Mouse (Mus musculus): ENCODE data around the gene Sost. TPM values are rescaled to one million over a fixed set of nuclear protein-coding genes. Genes with fewer than 3 reads are reported as not detected.
A peak's percentile ranks its signal among the peaks of the same experiment; 100 is the strongest.

The Sost gene
- polyA plus RNA-seq, 1 experiment from 2014 or later, result 0.08 TPM

GRCm38 (mm10) chr11:101957476-101957875 lies 9.3 kb downstream of the Sost start:
- Histone ChIP-seq H3K4me3 (ENCODE audit: low read depth, low read length) (no peak overlapping the region), H3K4me1 (replicated peaks; ENCODE audit: control insufficient read depth, insufficient read depth) (peaks cover 8% of the 10 kb centered on the region), H3K4me2 (replicated peaks; ENCODE audit: low read depth) (no peak overlapping the region), H3K9ac (ENCODE audit: low read length) (no peak overlapping the region), H3K27ac (replicated peaks) (no peak overlapping the region), H3K9me3 (ENCODE audit: control insufficient read depth, low read length) (no peaks in the 10 kb centered on the region), H3K36me3 (ENCODE audit: control insufficient read depth, insufficient read depth, low read length) (no peaks in the 10 kb centered on the region), H3K27me3 (ENCODE audit: control insufficient read depth, insufficient read depth, low read length) (no peaks in the 10 kb centered on the region)
- ATAC-seq (ENCODE audit: low FRiP score, low TSS enrichment) (no peak), DNase-seq (ENCODE audit: low spot score) (no peak)
- WGBS, result 51% methylated on average over 5 of the region's 5 CpGs
- no peak for TF ChIP-seq EP300 (optimal IDR thresholded peaks at IDR 0.05)
- TF ChIP-seq CTCF (IDR thresholded peaks at IDR 0.05; ENCODE audit: low read depth), result no peak

- no peaks in the 10 kb centered on the region for H3K9me3 ChIP-seq (ENCODE audit: control insufficient read depth, low read length)
- WGBS, result 43% methylated on average over 4 of the region's 4 CpGs
- no peak overlapping the region for H3K9ac ChIP-seq (ENCODE audit: low read length)
- TF ChIP-seq EP300 (optimal IDR thresholded peaks at IDR 0.05) (no peak), CTCF (IDR thresholded peaks at IDR 0.05; ENCODE audit: low read depth) (no peak)
- no peak overlapping the region for H3K4me3 ChIP-seq (ENCODE audit: low read depth, low read length)
- no peak overlapping the region for H3K27ac ChIP-seq (replicated peaks)
- H3K4me1 ChIP-seq (replicated peaks; ENCODE audit: control insufficient read depth, insufficient read depth), result peaks cover 12% of the 10 kb centered on the region
- no peaks in the 10 kb centered on the region for H3K27me3 ChIP-seq (ENCODE audit: control insufficient read depth, insufficient read depth, low read length)
- no peak for ATAC-seq (ENCODE audit: low FRiP score, low TSS enrichment)
- no peaks in the 10 kb centered on the region for H3K36me3 ChIP-seq (ENCODE audit: control insufficient read depth, insufficient read depth, low read length)
- DNase-seq (ENCODE audit: low spot score), result no peak
- H3K4me2 ChIP-seq (replicated peaks; ENCODE audit: low read depth), result 0 out of 2 replicates have a peak overlapping the region, but pooled peaks have one; percentile 31
Measured at GRCm38 (mm10) chr11:101953441-101953840, 13.4 kb downstream of the Sost start.

GRCm38 (mm10) chr11:101952541-101953341 lies 14.1 kb downstream of the Sost start:
- no peak for TF ChIP-seq EP300 (optimal IDR thresholded peaks at IDR 0.05)
- no peak for TF ChIP-seq CTCF (IDR thresholded peaks at IDR 0.05; ENCODE audit: low read depth)
- no peaks in the 10 kb centered on the region for H3K9me3 ChIP-seq (ENCODE audit: control insufficient read depth, low read length)
- H3K4me1 ChIP-seq (replicated peaks; ENCODE audit: control insufficient read depth, insufficient read depth), result peaks cover 12% of the 10 kb centered on the region
- H3K27me3 ChIP-seq (ENCODE audit: control insufficient read depth, insufficient read depth, low read length), result no peaks in the 10 kb centered on the region
- DNase-seq (ENCODE audit: low spot score) (peak; percentile 27), ATAC-seq (ENCODE audit: low FRiP score, low TSS enrichment) (peak; percentile 62; the same call in 1 of the 2 replicates)
- H3K4me2 ChIP-seq (replicated peaks; ENCODE audit: low read depth), result peak overlapping the region; percentile 31; the same call in 1 of the 2 replicates
- H3K9ac ChIP-seq (ENCODE audit: low read length), result no peak overlapping the region
- 0 out of 2 replicates have a peak overlapping the region, but pooled peaks have one; percentile 6 for H3K4me3 ChIP-seq (ENCODE audit: low read depth, low read length)
- H3K27ac ChIP-seq (replicated peaks), result no peak overlapping the region
- no peaks in the 10 kb centered on the region for H3K36me3 ChIP-seq (ENCODE audit: control insufficient read depth, insufficient read depth, low read length)
- WGBS, result 19% methylated on average over 24 of the region's 24 CpGs

- ATAC-seq (ENCODE audit: low FRiP score, low TSS enrichment) (no peak), DNase-seq (ENCODE audit: low spot score) (no peak)
- Histone ChIP-seq H3K4me1 (replicated peaks; ENCODE audit: control insufficient read depth, insufficient read depth) (peaks cover 12% of the 10 kb centered on the region), H3K36me3 (ENCODE audit: control insufficient read depth, insufficient read depth, low read length) (no peaks in the 10 kb centered on the region), H3K27ac (replicated peaks) (no peak overlapping the region), H3K9ac (ENCODE audit: low read length) (no peak overlapping the region), H3K4me3 (ENCODE audit: low read depth, low read length) (no peak overlapping the region), H3K4me2 (replicated peaks; ENCODE audit: low read depth) (no peak overlapping the region), H3K27me3 (ENCODE audit: control insufficient read depth, insufficient read depth, low read length) (no peaks in the 10 kb centered on the region), H3K9me3 (ENCODE audit: control insufficient read depth, low read length) (no peaks in the 10 kb centered on the region)
- TF ChIP-seq CTCF (IDR thresholded peaks at IDR 0.05; ENCODE audit: low read depth) (no peak), EP300 (optimal IDR thresholded peaks at IDR 0.05) (no peak)
- WGBS, result 66% methylated on average over 5 of the region's 5 CpGs
Measured at GRCm38 (mm10) chr11:101950021-101950420, 16.8 kb downstream of the Sost start.

GRCm38 (mm10) chr11:101946525-101946924 lies 20.3 kb downstream of the Sost start:
- ATAC-seq (ENCODE audit: low FRiP score, low TSS enrichment) (no peak), DNase-seq (ENCODE audit: low spot score) (no peak)
- TF ChIP-seq CTCF (IDR thresholded peaks at IDR 0.05; ENCODE audit: low read depth), result peak; percentile 27; the same call in 1 of the 2 replicates
- no peak for TF ChIP-seq EP300 (optimal IDR thresholded peaks at IDR 0.05)

GRCm38 (mm10) chr11:101943055-101943454 lies 23.8 kb downstream of the Sost start:
- WGBS, result 42% methylated on average over 3 of the region's 3 CpGs

More at GRCm38 (mm10) chr11:101946525-101946924, 20.3 kb downstream of the Sost start:
- Histone ChIP-seq H3K36me3 (ENCODE audit: control insufficient read depth, insufficient read depth, low read length) (no peaks in the 10 kb centered on the region), H3K9me3 (ENCODE audit: control insufficient read depth, low read length) (no peaks in the 10 kb centered on the region), H3K4me1 (replicated peaks; ENCODE audit: control insufficient read depth, insufficient read depth) (no peaks in the 10 kb centered on the region), H3K4me3 (ENCODE audit: low read depth, low read length) (no peak overlapping the region), H3K4me2 (replicated peaks; ENCODE audit: low read depth) (no peak overlapping the region), H3K27ac (replicated peaks) (no peak overlapping the region), H3K27me3 (ENCODE audit: control insufficient read depth, insufficient read depth, low read length) (no peaks in the 10 kb centered on the region), H3K9ac (ENCODE audit: low read length) (no peak overlapping the region)
- 38% methylated on average over 5 of the region's 5 CpGs for WGBS

More at GRCm38 (mm10) chr11:101943055-101943454, 23.8 kb downstream of the Sost start:
- Histone ChIP-seq H3K4me3 (ENCODE audit: low read depth, low read length) (no peak overlapping the region), H3K9me3 (ENCODE audit: control insufficient read depth, low read length) (no peaks in the 10 kb centered on the region), H3K36me3 (ENCODE audit: control insufficient read depth, insufficient read depth, low read length) (no peaks in the 10 kb centered on the region), H3K4me2 (replicated peaks; ENCODE audit: low read depth) (no peak overlapping the region), H3K27me3 (ENCODE audit: control insufficient read depth, insufficient read depth, low read length) (no peaks in the 10 kb centered on the region), H3K27ac (replicated peaks) (no peak overlapping the region), H3K4me1 (replicated peaks; ENCODE audit: control insufficient read depth, insufficient read depth) (no peaks in the 10 kb centered on the region), H3K9ac (ENCODE audit: low read length) (no peak overlapping the region)
- ATAC-seq (ENCODE audit: low FRiP score, low TSS enrichment) (no peak), DNase-seq (ENCODE audit: low spot score) (no peak)
- TF ChIP-seq CTCF (IDR thresholded peaks at IDR 0.05; ENCODE audit: low read depth), result no peak
- no peak for TF ChIP-seq EP300 (optimal IDR thresholded peaks at IDR 0.05)

Data from stomach, postnatal 0 days (tissue).